Mouse (Mus musculus) T-helper 2 cell (primary cell): Measurements from ENCODE around the gene Sap18.
"Not testable (repeated sequence)": the region's sequence is repeated elsewhere in the genome, so short reads cannot be mapped to it uniquely, and the experiment has no call there.

Source experiments
- in situ Hi-C: fragments of 300-600 bp; cut with MboI, MseI; formaldehyde crosslinking; loops from one replicate; pipeline ENCODE4 v1.15.1; 2025; ENCODE audit warnings: high pct_unique_total_duplicates

The Sap18 gene

GRCm38 (mm10) chr14:57825788-57826751, 28.1 kb downstream of the Sap18 start, which contains the start of the genes Ska3 and Mrpl57:
Gene Ska3 (minus strand): TSS chr14:57826185.
Gene Mrpl57 (plus strand): TSS chr14:57826234.
- in situ Hi-C loops: no loop called here

GRCm38 (mm10) chr14:57827284-57827683, 29.3 kb downstream of the Sap18 start:
- in situ Hi-C loops: no loop called here

GRCm38 (mm10) chr14:57833526-57833925, 35.5 kb downstream of the Sap18 start:
- in situ Hi-C loops: no loop called here

GRCm38 (mm10) chr14:57835157-57835556, 37.2 kb downstream of the Sap18 start:
- in situ Hi-C loops: no loop called here

- in situ Hi-C loops: no loop called here
These were observed 46.6 kb downstream of the Sap18 start for GRCm38 (mm10) chr14:57844535-57844934.

GRCm38 (mm10) chr14:57848061-57848460, 50.1 kb downstream of the Sap18 start:
- in situ Hi-C loops: not testable (repeated sequence)

GRCm38 (mm10) chr14:57848646-57849045, 50.7 kb downstream of the Sap18 start:
- in situ Hi-C loops: no loop called here

GRCm38 (mm10) chr14:57850330-57850729, 52.4 kb downstream of the Sap18 start:
- in situ Hi-C loops: no loop called here

GRCm38 (mm10) chr14:57852961-57853360, 55.0 kb downstream of the Sap18 start:
- in situ Hi-C loops: no loop called here

- in situ Hi-C loops: not testable (repeated sequence)
These were observed 58.1 kb downstream of the Sap18 start for GRCm38 (mm10) chr14:57856037-57856436.
